Mouse (Mus musculus) cerebellum, adult 2 months (tissue): ENCODE data around the gene Eif2b5.

Source experiments
- CTCF ChIP-seq: fragments of 200-500 bp; IDR thresholded peaks from 2 replicates; pipeline ENCODE4 v1.5.1; 2011; ENCODE audit warnings: low read depth, mild to moderate bottlenecking, control low read depth, low read length, moderate library complexity, borderline replicate concordance; ENCODE audit not compliant: insufficient read depth
- POLR2A ChIP-seq: fragments of 200-500 bp; IDR thresholded peaks from 2 replicates; pipeline ENCODE4 v1.6.1; 2011; ENCODE audit warnings: low read length, control low read depth, borderline replicate concordance; ENCODE audit not compliant: insufficient read depth

DNA sequence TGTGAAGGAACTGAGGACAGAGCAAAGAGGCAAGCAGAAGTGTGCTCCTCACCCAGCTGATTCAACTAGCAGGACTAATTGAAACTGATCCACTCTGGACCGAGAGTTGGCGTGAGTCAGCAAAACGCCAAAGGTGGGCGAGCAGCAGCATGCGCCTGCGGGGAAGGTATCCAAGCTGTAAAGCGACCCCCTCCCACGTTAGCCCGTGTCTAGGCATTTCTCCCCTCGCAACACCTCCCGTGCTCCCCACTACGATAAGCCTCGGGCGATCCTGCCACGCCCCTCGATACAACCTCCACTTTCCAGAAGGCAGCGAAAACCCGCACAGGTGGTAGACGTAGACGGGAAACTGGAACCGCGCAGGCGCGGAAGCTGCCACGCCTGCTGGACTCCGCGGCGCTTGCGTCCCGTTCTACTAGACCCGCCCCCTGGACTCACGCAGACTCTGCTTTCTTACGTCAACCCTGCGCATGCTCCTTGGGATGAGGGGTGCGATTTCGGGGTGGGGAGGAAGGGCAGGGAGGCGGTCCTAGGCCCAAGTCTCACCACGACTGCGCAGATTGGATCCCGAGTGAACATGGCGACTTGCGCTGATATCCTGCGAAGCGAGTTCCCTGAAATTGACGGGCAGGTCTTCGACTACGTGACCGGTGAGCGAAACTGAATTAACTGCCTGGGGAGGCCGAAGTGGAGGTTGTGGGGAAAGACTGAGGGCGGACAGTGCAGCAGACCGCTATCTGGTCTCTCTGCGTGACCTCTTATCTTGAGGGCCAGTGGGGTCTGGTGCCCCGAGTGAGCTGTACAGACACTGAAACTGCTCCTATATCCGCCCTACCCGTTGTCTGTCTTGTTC lies 49.7 kb downstream of the Eif2b5 start, which contains the start of gene Abcf3:
- no peak for TF ChIP-seq CTCF
- TF ChIP-seq POLR2A: peak; percentile 96
